Mouse (Mus musculus) left cerebral cortex, postnatal 10 days (tissue): Measurements from ENCODE around the gene Atp6v1a. TPM values are rescaled to one million over a fixed set of nuclear protein-coding genes. Genes with fewer than 3 reads are reported as not detected.

Experiments used
- DNase-seq, 2 experiments: peaks; one replicate each; pipeline ENCODE4 v3.0.0; 2021 to 2022; ENCODE audit warnings: low spot score in 2 of 2, mixed read lengths in 1 of 2; ENCODE audit errors: extremely low spot score in 1 of 2
- intact Hi-C: fragments of 180-260 bp; cut with DNase I; formaldehyde crosslinking; loops from one replicate; pipeline ENCODE4 v1.15.1; 2025
- total RNA-seq, 2 experiments: library from RNA; stranded (reverse); gene quantifications; 2 replicates each; pipeline ENCODE4 v1.2.3; 2021

Gene Atp6v1a
- total RNA-seq, 2 experiments from 2014 or later = 413 to 416 TPM

DNA sequence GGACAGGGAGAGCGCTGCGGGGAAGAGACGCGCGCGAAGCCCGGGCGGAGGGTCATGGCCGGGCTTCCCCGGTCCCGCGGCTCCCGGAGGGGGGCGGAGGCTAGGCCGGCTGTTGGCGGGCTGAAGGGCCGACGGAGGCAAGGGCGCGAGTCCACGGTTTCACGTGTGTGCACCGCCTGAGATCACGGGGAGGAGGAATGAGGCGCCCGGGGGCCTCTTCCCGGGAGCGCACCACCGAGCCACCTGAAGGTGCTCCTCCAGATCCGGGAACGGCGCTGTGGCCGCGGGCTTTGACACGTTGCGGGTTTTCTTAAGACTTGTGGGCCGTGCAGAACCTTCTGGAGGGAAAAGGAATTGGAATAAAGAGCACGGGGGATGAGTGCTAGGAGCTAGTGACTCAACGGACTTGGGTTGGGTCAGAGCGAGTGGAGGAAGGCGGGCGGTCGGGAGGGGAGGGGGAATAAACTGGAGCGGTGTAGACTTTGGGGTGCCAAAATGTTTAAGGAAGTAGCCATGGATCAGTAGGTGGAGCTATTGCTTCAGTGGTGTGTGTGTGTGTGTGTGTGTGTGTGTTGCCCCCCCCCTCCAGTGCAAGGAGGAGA lies 782 bp upstream of the Atp6v1a start:
- intact Hi-C loops = no loop called here
- peak; percentile 71 to 86 for DNase-seq

- DNase-seq = peak; percentile 92 to 94
- intact Hi-C loops = no loop called here
Observed at GRCm38 (mm10) chr16:44138979-44139535, 448 bp downstream of the Atp6v1a start.

DNA sequence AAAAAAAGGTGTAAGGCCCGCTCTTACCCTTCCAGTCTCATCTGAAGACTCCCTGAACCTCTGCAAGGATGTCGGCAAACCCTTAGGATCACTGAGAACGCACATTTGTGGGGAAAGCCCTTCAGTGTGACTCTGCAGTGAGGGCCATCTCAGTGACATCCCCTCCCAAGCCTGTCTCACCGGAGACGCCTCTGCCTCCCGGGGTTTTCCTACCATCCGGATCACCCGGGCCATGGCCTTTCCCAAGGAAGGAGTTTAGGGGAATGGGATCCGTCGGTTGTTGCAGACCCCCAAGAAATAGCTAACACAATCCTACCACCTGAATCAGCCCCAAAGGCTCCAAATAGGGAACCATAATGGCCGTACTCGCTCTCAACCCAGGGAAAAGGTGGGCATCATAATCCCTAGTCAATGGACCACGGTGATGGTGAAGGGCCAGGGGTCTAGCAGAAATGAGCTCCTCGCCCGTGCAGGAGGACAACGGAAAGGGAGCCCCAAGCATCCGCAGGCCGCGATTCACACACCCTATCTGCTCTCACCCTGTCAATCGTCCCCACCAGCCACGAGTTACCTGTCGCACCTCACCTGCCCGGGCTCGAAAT lies 1.0 kb downstream of the Atp6v1a start:
- intact Hi-C loops = no loop called here
- peak in 1 of 2 experiments; percentile 37 for DNase-seq

GRCm38 (mm10) chr16:44136511-44137021 lies 2.9 kb downstream of the Atp6v1a start:
- intact Hi-C loops = no loop called here
- DNase-seq = no peak

DNA sequence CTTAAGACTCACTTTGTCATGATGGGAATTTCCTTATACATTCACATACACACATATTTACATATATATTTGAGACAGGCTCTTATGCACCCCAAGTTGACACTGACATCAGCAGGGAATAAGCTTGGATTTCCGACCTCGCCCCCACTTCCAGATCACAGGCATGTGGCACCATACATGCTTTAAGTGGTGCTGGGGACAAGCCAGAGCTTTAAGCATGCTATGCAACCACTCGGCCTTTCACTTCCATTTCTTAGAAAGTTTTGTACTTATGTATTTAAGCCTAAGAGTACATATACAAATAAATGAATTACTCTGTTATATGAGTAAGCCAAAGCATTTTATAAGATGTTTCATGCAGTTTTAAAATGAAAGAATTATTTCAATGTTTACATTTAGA lies 6.3 kb downstream of the Atp6v1a start:
- no peak for DNase-seq
- intact Hi-C loops = no loop called here

- DNase-seq = no peak
Observed at GRCm38 (mm10) chr16:44132300-44132699, 7.2 kb downstream of the Atp6v1a start.

DNA sequence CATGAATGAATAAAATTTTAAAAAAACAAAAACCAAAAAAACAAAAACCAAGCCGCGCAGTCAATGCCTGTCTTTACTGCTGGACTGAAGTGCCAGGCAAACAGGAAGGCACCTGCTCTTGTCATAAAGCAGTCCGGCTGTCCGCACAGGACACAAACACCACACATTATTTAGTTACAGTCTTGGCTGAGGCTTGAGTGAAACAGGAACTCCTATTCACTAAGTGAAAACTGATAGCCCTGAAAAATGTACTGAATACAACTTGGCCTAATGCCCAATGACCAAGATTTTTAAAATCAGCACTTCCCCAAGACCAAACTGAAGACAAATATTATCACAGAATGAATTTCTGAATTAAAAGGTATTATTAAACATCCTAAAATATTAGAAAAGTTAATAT lies 13.1 kb downstream of the Atp6v1a start:
- no peak for DNase-seq
- intact Hi-C loops = no loop called here

More at GRCm38 (mm10) chr16:44132300-44132699, 7.2 kb downstream of the Atp6v1a start:
- intact Hi-C loops = no loop called here

DNA sequence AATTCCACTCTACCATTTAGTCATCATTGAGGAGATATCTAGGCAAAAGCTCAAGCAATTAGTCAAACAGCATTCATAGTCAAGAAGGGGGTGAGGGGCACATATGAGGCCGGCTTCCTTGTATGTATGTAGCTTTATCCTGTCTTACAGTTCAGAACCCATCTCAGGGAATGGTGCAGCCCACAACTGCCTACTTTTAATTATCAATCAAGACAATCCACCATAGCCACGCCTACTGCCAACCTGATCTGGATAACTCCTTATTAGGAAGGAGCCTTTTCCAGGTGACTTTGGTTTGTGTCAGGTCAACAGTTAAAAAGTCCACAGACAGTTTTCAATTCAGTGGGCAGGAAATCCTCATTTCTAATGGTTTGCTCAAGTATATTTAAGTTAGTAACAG lies 14.1 kb downstream of the Atp6v1a start:
- no peak for DNase-seq
- intact Hi-C loops = no loop called here

DNA sequence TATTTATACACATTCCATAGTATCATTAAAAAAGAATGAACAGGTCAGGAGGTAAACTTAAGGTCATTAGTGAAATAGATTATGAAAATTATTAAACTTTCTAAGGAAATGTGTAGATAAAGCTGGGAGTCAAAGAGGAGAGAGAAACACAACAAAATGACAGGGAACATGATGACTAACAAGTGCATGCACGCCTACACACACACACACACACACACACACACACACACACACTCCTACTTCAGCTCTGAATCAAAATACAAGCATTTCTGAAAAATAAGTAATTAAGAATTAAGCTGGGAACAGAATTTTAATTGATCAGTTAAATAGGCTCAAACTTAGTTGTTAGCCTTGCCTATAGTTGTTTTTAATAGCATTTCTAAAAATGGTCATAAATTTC lies 14.8 kb downstream of the Atp6v1a start:
- DNase-seq = no peak
- intact Hi-C loops = no loop called here

GRCm38 (mm10) chr16:44123786-44124185 lies 15.7 kb downstream of the Atp6v1a start:
- DNase-seq = no peak

DNA sequence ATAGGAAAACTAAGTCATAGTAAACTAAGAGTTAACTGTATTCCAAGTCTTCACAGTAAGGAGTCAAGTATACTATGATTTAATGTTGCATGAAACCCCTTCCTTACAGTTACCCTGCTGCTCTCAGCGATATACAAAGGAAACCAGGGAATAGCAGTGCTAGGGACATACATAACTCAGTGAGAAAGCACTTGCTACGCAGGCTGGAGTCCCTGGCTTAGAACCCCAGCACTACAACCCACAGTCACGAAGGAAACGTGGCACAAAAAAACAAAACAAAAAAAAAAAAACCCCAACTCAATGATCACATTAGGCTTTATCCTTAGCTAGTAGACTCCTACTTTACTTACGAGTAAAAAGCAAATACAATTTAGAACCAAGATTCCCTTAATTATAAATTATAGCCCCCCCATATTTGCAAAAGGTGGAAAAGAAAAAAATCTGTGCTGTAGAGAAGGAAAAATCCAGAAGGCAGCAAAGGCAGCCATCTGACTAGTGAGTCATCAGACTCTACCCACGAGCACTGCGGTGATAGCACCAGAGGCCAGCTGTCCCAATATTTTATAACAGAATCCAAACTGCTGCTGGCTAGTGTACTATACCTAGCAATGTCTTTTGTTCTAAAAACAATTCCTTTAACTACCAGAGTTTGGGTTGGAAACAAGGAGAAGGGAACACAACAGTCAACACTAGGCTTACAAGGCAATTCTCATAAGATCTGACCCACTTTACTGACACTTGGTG lies 16.4 kb downstream of the Atp6v1a start:
- intact Hi-C loops = no loop called here
- DNase-seq = no peak

More at GRCm38 (mm10) chr16:44123786-44124185, 15.7 kb downstream of the Atp6v1a start:
- intact Hi-C loops = no loop called here

- no peak for DNase-seq
- intact Hi-C loops = no loop called here
Observed at GRCm38 (mm10) chr16:44122574-44122973, 16.9 kb downstream of the Atp6v1a start.

DNA sequence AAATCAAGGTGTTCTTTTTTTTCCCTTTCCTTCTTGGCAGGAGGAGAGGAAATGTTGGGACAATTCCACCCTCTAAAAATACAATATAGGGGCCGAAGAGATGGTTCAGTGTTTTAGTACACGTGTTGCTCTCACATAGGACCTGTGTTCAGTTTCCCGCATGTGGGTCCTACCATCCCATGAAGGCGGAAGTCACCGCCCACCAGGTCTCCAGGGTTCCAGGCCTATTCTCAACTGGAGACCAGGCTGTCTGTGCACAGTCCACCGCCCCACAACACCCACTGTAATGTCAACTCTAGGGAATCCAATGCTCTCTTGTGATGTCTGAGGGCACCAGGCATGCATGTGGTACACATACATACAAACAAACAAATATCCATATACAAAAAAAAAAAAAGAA lies 17.4 kb downstream of the Atp6v1a start:
- DNase-seq = no peak
- intact Hi-C loops = no loop called here

DNA sequence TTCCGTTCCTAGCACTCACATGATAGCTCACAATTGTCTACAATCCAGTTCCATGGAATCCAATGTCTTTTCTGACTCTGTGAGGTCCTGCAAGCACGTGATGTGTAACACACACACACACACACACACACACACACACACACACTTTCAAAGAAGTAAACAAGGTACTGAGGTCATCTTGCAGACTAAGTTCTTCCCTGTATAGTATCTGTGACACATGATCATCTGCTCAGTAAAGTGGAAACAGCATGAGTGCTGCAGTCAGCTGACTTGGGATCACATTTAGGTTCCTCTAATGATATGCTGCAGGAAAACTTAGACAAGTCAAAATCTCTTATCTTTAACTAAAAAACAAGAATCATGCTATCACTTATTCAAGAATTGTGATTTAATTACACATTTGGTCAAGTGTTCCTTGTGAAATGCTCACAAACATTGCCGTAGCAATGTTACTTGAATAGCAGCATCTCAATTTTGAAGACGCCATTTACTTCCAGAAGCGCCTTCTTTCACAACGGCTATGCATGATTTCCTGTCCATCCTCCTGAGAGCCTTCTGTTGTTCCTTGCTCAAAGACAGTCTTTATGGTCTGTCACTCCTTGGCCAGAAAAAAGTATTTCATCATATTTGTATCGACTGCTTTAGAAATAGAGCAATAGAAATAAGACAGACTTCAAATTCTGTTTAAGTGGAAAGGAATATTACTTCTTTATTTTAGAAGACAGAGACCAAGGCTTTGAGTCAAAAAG lies 19.6 kb downstream of the Atp6v1a start:
- no peak for DNase-seq
- intact Hi-C loops = no loop called here

DNA sequence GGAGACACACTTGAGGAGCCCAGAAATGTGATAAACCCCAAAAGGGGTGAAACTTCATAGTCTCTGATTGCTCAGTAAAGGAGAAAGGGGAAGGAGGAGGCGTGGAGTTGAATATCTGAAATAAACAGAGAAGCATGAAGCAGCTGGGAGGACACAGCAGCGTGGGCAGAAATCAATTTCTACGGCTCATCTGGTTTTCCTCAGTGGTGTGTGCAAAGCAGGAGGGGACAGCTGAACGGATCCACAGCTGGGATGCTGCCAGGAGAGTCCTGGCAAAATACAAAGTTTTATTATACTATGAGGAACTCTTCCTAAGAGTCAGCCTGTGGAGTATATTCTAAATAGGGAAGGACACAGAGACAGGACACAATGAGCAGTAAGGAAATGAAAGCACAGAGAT lies 30.5 kb downstream of the Atp6v1a start:
- intact Hi-C loops = no loop called here

DNA sequence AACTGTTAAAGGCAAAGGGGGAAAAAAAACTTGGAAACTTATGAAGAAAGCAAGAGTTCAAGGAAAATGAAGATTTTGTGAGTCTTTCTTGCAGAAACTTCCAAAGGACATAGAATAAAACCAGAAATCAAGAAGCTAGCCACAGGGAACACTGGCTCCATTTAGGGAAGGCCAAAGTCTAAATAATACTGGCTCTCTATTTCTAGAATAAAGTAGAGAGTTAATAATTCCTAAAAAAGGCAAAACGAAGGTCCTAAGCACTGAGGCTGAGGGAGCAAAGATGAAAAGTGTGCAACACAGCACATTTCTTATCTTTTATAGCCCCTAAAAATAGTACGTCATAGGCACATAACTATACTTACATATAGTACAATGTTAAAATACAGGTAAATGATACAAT lies 34.3 kb downstream of the Atp6v1a start:
- DNase-seq = no peak
- intact Hi-C loops = no loop called here

More for the DNA sequence above, 30.5 kb downstream of the Atp6v1a start:
- no peak for DNase-seq

- DNase-seq = no peak
- intact Hi-C loops = no loop called here
Observed at GRCm38 (mm10) chr16:44103806-44104766, 35.4 kb downstream of the Atp6v1a start.

GRCm38 (mm10) chr16:44102925-44103324 lies 36.6 kb downstream of the Atp6v1a start:
- intact Hi-C loops = no loop called here

More at GRCm38 (mm10) chr16:44102925-44103324, 36.6 kb downstream of the Atp6v1a start:
- DNase-seq = no peak
